Mouse (Mus musculus) bone marrow, adult 2 months (tissue): ENCODE measurements around the gene Vmn1r54.

Source experiments
- CTCF ChIP-seq: fragments of 200-500 bp; IDR thresholded peaks from 2 replicates; pipeline ENCODE4 v1.5.1; 2011; ENCODE audit warnings: low read length, control low read depth; ENCODE audit not compliant: control insufficient read depth, insufficient read depth
- POLR2A ChIP-seq: fragments of 200-500 bp; IDR thresholded peaks from 2 replicates; pipeline ENCODE4 v1.6.1; 2011; ENCODE audit warnings: low read depth, mild to moderate bottlenecking, control low read depth, low read length, borderline replicate concordance; ENCODE audit not compliant: control insufficient read depth

DNA sequence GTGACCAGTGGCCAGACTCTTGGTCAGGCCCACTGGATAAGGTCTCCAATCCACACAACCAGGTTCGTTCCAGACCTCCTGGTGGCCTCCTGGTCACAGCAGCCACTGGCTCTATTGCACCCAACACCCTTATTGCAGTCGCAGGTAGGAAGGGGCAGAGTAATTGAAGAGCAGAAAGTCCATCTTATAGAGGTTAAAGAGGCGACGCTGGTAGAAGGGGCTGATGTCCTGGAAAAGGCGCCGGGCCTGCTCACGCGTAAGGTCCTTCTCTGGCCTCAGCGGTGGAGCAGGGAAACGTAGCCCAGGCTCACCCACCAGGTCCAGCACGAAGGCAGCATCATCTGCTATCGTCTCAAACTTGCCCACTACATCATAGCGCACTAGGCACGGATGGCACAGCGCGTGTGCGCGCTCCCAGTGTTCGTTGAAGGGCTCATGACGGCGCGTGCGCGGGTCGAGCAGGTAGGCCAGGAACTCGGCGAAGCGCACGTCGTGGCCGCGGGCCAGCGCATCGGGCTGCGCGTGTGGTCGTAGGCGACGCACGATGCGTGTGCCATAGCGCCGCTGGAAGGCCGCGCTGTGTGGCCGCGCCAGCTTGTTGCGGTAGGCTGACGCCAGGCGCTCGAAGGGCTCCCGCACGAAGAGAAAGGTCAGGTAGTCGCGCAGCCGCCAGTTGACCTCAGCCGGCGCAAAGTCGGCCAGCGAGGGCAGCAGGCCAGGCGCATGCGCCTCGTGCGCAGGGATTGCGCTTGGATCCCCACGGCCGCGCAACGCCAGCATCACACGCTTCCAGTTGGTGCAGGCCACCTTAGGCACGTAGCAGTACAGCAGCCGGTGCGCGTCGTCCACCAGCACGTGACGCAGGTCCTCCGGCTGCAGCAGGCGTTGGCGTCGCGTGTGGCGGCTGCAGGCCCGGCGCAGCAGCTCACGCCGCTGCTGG, 63.0 kb downstream of the Vmn1r54 start:
- TF ChIP-seq CTCF (no peak), POLR2A (no peak)
